Mouse (Mus musculus): ENCODE measurements at regions not wholly inside any gene's neighbourhood (a gene's known extent, or its start where the extent isn't known, plus 50 kb on each side); places are given as distances from the start of the nearest gene placed in this dataset.

- TF ChIP-seq POLR2A (IDR thresholded peaks at IDR 0.05; ENCODE audit: insufficient read depth, low read depth, low read length) (no peak), CTCF (IDR thresholded peaks at IDR 0.05; ENCODE audit: insufficient read depth, low read depth, low read length) (no peak)
- Histone ChIP-seq H3K4me1 (ENCODE audit: control insufficient read depth, insufficient read depth, low read length) (no peaks in the 10 kb centered on the region), H3K4me3 (ENCODE audit: insufficient read depth, low read depth, low read length) (no peak overlapping the region), H3K27ac (ENCODE audit: insufficient read depth, low read depth, low read length) (no peak overlapping the region)
Measured at GRCm38 (mm10) chr12:46199076-46199475, 619.7 kb downstream of the Nova1 start.

DNA sequence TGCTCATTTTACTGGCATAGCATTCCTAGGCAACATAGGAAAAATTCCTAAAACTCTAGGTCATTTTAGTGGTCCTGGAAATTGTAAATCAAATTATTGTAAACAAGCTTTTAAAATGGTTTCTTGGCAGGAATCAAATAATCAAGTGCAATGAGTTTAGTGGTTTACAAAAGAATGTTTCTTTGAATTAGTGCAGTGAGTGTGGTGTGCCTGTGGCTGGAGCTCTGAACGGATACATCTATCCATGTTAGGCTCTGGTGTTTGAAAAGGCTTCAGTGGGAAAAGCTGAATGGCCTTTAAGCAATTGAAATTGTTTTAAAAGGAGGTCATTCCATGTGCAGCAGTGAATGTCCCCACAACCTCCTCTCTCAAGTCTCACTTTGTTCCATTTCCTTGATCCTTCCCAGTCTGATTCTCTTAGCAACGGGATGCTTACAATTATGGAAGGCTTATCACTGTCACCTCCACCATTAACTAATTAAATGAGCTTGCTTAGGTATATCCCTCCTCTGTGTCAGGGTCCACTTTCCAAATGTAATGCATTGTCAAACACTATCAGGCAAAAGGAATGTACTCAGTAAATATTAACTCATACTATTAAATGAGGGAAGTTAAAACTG lies 621.1 kb downstream of the Nova1 start:
- H3K4me1 ChIP-seq (ENCODE audit: control insufficient read depth, insufficient read depth, low read length), result no peaks in the 10 kb centered on the region
- H3K4me3 ChIP-seq (ENCODE audit: insufficient read depth, low read depth, low read length), result no peak overlapping the region
- WGBS, result 45% methylated on average over 2 of the region's 2 CpGs
- no peak overlapping the region for H3K27ac ChIP-seq (ENCODE audit: insufficient read depth, low read depth, low read length)
- TF ChIP-seq CTCF (IDR thresholded peaks at IDR 0.05; ENCODE audit: insufficient read depth, low read depth, low read length) (no peak), POLR2A (IDR thresholded peaks at IDR 0.05; ENCODE audit: insufficient read depth, low read depth, low read length) (no peak)

DNA sequence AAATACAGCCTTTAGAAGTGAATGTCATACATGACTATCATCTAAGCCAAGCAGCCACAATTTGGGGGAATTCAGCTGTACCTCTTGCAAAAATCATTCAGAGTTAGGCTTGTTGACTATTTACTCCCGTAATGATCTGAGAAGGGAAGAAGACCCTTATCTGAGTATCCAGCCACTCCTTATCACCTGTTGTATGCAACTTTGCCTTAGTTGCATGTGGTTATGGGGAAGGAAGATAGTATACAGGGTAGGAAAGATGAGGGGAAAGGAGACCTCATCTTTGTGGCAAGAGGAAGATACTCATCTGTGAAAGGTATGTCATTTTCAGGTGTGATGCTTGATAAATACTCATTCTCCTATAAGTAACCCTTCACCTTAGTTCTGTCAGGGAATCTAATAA lies 624.6 kb downstream of the Nova1 start:
- Histone ChIP-seq H3K27ac (ENCODE audit: insufficient read depth, low read depth, low read length) (no peak overlapping the region), H3K4me1 (ENCODE audit: control insufficient read depth, insufficient read depth, low read length) (no peaks in the 10 kb centered on the region), H3K4me3 (ENCODE audit: insufficient read depth, low read depth, low read length) (no peak overlapping the region)
- WGBS, result 95% methylated on average over 1 of the region's 1 CpGs
- TF ChIP-seq POLR2A (IDR thresholded peaks at IDR 0.05; ENCODE audit: insufficient read depth, low read depth, low read length) (no peak), CTCF (IDR thresholded peaks at IDR 0.05; ENCODE audit: insufficient read depth, low read depth, low read length) (no peak)
